Mouse (Mus musculus): ENCODE results near the gene Man1a. TPM values are rescaled to one million over a fixed set of nuclear protein-coding genes. Genes with fewer than 3 reads are reported as not detected.

The Man1a gene
- polyA plus RNA-seq, 1 experiment from 2014 or later: 6.0 TPM

DNA sequence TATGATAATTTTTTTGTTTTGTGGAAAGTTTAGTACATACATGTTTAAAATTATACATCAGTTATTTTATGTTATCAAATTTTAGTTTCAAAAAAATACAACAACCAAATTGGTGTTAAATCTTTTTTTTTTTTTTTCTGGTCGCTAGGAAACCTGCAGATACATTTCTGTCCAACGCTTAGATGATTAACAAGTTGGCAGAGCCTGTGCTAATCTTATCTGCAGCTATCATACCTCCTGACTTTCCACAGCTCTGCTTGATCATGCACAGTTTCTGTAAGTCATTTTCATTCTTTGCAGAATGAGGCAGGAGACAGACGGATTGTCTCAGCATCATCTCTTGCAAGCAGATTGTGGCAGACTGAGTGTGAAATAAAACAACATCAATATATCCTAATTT, 69.5 kb downstream of the Man1a start:
- WGBS: 85% methylated on average over 3 of the region's 3 CpGs
- Histone ChIP-seq H3K9me3 (no peaks in the 10 kb centered on the region), H3K27me3 (no peaks in the 10 kb centered on the region), H3K4me1 (no peaks in the 10 kb centered on the region), H3K27ac (no peak overlapping the region), H3K4me3 (no peak overlapping the region), H3K4me2 (replicated peaks) (no peak overlapping the region), H3K9ac (no peak overlapping the region), H3K36me3 (no peaks in the 10 kb centered on the region)
- no peak for ATAC-seq (ENCODE audit: low FRiP score, low read depth)

DNA sequence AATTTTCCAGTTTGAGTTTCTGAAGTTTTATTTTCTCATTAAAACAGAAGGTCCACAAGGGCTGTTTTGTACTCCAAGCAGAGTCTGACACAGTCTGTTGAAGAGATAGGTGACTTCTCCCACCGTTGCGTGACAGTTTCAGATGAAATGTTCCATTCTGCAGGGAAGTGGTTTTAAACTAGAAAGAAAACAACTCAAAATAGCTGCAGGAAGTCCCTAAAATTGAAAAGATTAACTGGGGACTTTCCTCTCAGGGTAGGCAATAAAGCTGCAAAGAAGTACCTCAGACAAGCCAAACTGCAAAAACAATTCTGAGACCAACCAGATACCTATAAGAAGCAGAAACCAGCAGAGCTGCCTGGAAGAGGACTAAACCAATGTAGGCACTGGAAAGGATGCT, 70.6 kb downstream of the Man1a start:
- no peak overlapping the region for H3K4me3 ChIP-seq
- WGBS: 86% methylated on average over 2 of the region's 2 CpGs
- no peaks in the 10 kb centered on the region for H3K27me3 ChIP-seq
- ATAC-seq (ENCODE audit: low FRiP score, low read depth): no peak
- no peaks in the 10 kb centered on the region for H3K4me1 ChIP-seq
- H3K27ac ChIP-seq: no peak overlapping the region
- no peak overlapping the region for H3K9ac ChIP-seq
- no peaks in the 10 kb centered on the region for H3K36me3 ChIP-seq
- H3K9me3 ChIP-seq: no peaks in the 10 kb centered on the region
- no peak overlapping the region for H3K4me2 ChIP-seq (replicated peaks)

DNA sequence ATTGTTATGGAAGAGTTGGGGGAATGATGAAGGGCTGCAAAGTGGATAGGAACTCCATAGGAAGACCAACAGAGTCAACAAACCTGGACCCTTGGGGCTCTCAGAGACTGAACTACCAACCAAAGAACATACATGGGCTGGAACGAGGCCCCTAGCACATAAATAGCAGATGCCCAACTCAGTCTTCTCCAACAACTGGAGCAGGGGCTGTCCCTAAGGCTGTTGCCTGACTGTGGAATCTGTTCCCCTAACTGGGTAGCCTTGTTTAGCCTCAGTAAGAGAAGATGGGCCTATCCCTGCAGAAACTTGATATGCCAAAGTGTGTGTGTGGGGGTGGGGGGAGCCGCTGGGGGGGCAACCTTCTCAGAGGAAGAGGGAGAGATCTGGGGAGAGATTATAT, 73.5 kb downstream of the Man1a start:
- Histone ChIP-seq H3K9me3 (no peaks in the 10 kb centered on the region), H3K9ac (no peak overlapping the region), H3K4me2 (replicated peaks) (no peak overlapping the region), H3K27ac (no peak overlapping the region), H3K4me1 (no peaks in the 10 kb centered on the region), H3K27me3 (no peaks in the 10 kb centered on the region), H3K4me3 (no peak overlapping the region), H3K36me3 (no peaks in the 10 kb centered on the region)
- 90% methylated on average over 2 of the region's 2 CpGs for WGBS
- no peak for ATAC-seq (ENCODE audit: low FRiP score, low read depth)

DNA sequence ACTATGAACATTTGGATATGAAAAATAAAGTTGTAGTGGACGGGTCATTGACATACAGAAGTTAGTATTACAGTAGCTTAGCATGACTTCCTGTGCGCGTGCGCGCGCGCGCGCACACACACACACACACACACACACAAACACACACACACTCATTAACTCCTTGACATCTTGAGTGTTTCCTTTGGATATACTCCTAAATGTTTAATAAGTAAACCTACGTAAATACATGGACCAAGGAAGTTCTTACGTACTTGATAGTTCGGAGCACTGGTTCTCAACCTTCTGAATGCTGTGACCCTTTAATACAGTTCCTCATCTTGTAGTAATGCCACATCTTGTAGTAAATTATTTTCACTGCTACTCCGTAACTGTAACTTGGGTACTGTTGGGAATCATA, 79.1 kb downstream of the Man1a start:
- 93% methylated on average over 13 of the region's 13 CpGs for WGBS
- H3K4me3 ChIP-seq: no peak overlapping the region

DNA sequence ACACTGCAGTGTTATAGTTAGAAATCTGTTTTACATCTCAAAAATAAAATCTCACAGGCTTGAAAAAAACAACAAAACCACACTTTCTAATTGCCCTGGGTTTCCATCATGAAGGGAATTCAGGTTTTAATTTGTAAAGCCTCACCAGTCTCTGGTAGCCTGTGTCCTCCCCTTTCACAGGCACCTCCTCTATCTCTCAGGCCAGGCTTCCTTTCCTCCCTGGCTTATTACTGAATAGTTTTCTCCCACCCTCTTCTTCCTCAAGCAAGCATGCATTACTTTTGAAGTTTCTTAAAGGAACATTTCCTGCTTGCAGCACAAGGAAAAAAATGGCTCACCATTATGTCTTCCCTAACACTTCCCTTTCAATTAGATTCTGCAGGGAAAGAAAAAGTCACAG, 80.2 kb downstream of the Man1a start:
- Histone ChIP-seq H3K4me1 (no peaks in the 10 kb centered on the region), H3K27me3 (no peaks in the 10 kb centered on the region), H3K4me3 (no peak overlapping the region), H3K9me3 (no peaks in the 10 kb centered on the region), H3K27ac (no peak overlapping the region), H3K36me3 (no peaks in the 10 kb centered on the region), H3K4me2 (replicated peaks) (no peak overlapping the region), H3K9ac (no peak overlapping the region)
- ATAC-seq (ENCODE audit: low FRiP score, low read depth): no peak

More for the DNA sequence above, 79.1 kb downstream of the Man1a start:
- Histone ChIP-seq H3K9me3 (no peaks in the 10 kb centered on the region), H3K36me3 (no peaks in the 10 kb centered on the region), H3K4me1 (no peaks in the 10 kb centered on the region), H3K4me2 (replicated peaks) (no peak overlapping the region), H3K27me3 (no peaks in the 10 kb centered on the region), H3K9ac (no peak overlapping the region), H3K27ac (no peak overlapping the region)
- ATAC-seq (ENCODE audit: low FRiP score, low read depth): no peak

DNA sequence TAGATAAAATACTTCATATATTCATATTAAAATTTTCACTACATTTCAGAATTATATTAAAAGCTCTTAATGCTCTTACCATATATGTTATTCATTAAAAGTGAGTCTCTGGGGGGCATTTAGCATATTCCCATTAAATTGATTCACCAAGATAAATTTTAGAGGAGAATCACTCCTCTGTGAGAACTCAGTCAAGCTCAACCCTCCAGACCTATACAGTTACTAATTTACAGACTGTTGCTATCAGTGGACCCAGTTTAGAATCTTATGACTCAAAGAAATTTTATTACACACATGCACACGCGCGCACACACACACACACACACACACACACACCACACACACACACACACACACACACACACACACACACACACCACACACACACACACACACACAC, 81.8 kb downstream of the Man1a start:
- Histone ChIP-seq H3K4me2 (replicated peaks) (no peak overlapping the region), H3K4me1 (no peaks in the 10 kb centered on the region), H3K27me3 (no peaks in the 10 kb centered on the region), H3K27ac (no peak overlapping the region), H3K9ac (no peak overlapping the region), H3K4me3 (no peak overlapping the region), H3K9me3 (no peaks in the 10 kb centered on the region), H3K36me3 (no peaks in the 10 kb centered on the region)
- 94% methylated on average over 3 of the region's 3 CpGs for WGBS
- ATAC-seq (ENCODE audit: low FRiP score, low read depth): no peak

DNA sequence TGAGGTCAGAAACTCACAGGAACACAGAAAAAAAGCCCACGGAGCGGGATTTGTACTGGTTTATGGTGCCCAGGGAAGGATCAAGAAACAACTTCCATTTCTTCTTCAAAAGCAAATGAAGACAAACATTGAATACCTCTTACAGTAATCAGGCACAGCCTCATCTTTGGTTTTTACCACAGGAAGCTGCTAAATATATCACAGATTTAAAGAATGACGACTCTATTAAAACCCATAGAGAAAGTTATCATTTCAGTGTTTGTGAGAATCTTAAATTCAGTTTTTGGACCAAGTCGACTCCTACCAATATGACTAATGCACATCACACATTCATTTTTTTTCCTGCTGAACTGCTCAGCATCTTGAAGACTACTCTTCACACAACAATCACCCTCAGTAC, 86.0 kb downstream of the Man1a start:
- Histone ChIP-seq H3K9me3 (no peaks in the 10 kb centered on the region), H3K4me3 (no peak overlapping the region), H3K4me2 (replicated peaks) (no peak overlapping the region), H3K36me3 (no peaks in the 10 kb centered on the region), H3K4me1 (no peaks in the 10 kb centered on the region), H3K27ac (no peak overlapping the region), H3K27me3 (no peaks in the 10 kb centered on the region), H3K9ac (no peak overlapping the region)
- WGBS: 60% methylated on average over 4 of the region's 4 CpGs
- ATAC-seq (ENCODE audit: low FRiP score, low read depth): no peak

DNA sequence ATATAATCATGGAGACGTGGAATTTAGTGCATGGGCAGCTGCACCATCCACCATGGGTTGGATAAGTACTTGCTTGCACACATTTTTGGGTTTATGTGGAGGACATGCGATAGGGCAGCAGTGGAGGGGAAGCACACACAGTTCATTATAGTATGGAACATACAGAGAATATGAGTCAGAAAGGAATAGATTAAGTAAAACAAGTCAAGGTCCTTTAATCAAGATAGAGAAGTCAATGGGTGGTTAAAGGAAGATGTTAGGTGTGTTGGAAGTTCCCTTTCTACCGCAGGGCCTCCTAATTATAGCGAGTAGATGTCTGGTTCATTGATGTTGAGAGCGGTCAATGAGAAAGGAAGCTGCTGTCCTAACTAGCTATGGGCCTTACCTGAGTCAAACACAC, 91.5 kb downstream of the Man1a start:
- WGBS: 90% methylated on average over 5 of the region's 5 CpGs
- no peak overlapping the region for H3K4me3 ChIP-seq
- H3K4me1 ChIP-seq: no peaks in the 10 kb centered on the region
- no peak overlapping the region for H3K27ac ChIP-seq
- H3K36me3 ChIP-seq: no peaks in the 10 kb centered on the region
- H3K9ac ChIP-seq: no peak overlapping the region
- no peak overlapping the region for H3K4me2 ChIP-seq (replicated peaks)
- no peaks in the 10 kb centered on the region for H3K27me3 ChIP-seq
- no peak for ATAC-seq (ENCODE audit: low FRiP score, low read depth)
- H3K9me3 ChIP-seq: no peaks in the 10 kb centered on the region

DNA sequence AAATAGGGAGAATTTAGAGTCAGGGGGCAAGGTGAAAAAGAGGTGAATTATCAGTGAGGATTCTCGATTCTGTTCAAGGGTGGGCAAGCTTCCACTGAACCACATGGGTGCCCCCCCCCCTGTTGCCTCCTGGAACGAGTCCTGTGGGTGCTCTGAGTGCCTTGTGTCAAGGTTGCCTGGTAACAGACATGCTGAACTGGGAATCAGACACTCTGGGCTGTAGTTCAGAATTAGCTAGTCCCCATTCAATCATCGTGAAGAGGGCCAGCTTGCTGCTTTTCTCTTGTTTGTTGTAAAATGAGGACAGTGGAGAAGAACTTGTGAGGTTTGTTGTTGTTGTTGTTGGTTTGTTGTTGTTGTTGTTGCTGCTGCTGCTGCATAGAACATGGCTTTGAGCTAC, 92.3 kb downstream of the Man1a start:
- Histone ChIP-seq H3K4me2 (replicated peaks) (no peak overlapping the region), H3K27me3 (no peaks in the 10 kb centered on the region), H3K9me3 (no peaks in the 10 kb centered on the region), H3K9ac (no peak overlapping the region), H3K36me3 (no peaks in the 10 kb centered on the region), H3K4me1 (no peaks in the 10 kb centered on the region), H3K27ac (no peak overlapping the region), H3K4me3 (no peak overlapping the region)
- 62% methylated on average over 3 of the region's 3 CpGs for WGBS
- no peak for ATAC-seq (ENCODE audit: low FRiP score, low read depth)

DNA sequence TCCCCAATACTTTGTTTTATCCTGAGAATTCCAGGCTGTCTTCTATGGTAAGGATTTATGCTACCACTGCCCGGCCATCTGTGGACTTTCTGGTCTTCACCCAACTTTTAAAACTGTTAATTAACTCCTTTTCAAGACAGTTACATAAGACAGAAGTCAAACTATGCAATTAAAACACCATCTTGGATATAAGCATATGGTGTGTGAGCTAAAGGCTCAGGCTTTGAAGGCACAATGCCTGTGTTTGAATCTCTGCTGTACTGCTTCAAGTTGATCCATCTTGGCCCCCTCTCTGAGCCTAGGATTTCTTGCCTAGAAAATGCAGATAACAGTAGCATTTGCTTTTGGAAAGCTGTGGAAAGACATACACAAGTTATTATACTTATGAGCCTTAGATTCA, 97.8 kb downstream of the Man1a start:
- no peak overlapping the region for H3K4me2 ChIP-seq (replicated peaks)
- no peak overlapping the region for H3K9ac ChIP-seq
- WGBS: 37% methylated on average over 1 of the region's 1 CpGs
- no peaks in the 10 kb centered on the region for H3K9me3 ChIP-seq
- ATAC-seq (ENCODE audit: low FRiP score, low read depth): no peak
- H3K36me3 ChIP-seq: no peaks in the 10 kb centered on the region
- H3K27ac ChIP-seq: no peak overlapping the region
- H3K27me3 ChIP-seq: no peaks in the 10 kb centered on the region
- H3K4me1 ChIP-seq: no peaks in the 10 kb centered on the region
- H3K4me3 ChIP-seq: no peak overlapping the region

DNA sequence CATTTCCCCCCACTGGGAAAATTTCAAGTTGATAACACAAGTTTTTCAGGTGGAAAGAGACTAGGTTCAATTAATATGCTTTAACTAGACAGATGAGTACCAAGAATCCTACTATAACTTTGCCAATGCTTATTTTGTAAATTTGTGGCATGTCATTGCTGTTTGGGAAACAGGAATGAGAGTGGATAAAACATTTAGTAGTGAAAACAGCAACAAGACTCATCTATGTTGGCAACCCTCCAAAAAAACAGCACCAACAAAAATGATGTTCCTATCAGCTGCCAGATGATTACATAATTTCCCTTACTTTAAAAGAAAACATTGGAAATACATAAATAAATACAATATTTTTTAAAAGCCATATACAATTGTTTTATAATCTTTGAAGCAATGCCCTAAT, 102.2 kb downstream of the Man1a start:
- no peaks in the 10 kb centered on the region for H3K4me1 ChIP-seq
- H3K4me2 ChIP-seq (replicated peaks): no peak overlapping the region
- no peak overlapping the region for H3K9ac ChIP-seq
- no peaks in the 10 kb centered on the region for H3K36me3 ChIP-seq
- no peak for ATAC-seq (ENCODE audit: low FRiP score, low read depth)
- H3K27me3 ChIP-seq: no peaks in the 10 kb centered on the region
- H3K4me3 ChIP-seq: no peak overlapping the region
- no peaks in the 10 kb centered on the region for H3K9me3 ChIP-seq
- H3K27ac ChIP-seq: no peak overlapping the region

DNA sequence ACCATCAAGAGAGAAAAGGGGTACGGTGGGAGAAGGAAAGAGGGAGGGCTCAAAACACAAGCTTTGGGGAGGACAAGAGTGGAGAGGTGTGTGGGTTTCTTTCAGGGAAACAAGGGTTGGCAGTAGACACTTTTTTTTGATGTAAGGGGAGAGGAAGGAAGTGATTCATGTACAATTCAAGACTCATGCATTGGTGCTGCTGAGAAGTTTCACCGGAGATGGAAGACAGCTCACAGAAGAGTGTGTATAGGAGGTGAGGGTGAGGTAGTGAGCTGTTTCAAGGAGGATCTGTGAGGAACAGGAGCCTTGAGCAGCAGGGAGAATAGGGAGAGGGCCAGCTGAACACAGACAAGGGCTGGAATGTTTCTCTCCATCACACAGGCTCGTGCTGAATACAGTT, 116.7 kb downstream of the Man1a start:
- H3K9ac ChIP-seq: no peak overlapping the region
- 63% methylated on average over 3 of the region's 3 CpGs for WGBS
- H3K27ac ChIP-seq: no peak overlapping the region
- no peak overlapping the region for H3K4me2 ChIP-seq (replicated peaks)
- no peak overlapping the region for H3K4me3 ChIP-seq
- no peaks in the 10 kb centered on the region for H3K27me3 ChIP-seq
- H3K9me3 ChIP-seq: no peaks in the 10 kb centered on the region
- ATAC-seq (ENCODE audit: low FRiP score, low read depth): no peak
- no peaks in the 10 kb centered on the region for H3K4me1 ChIP-seq
- H3K36me3 ChIP-seq: no peaks in the 10 kb centered on the region

DNA sequence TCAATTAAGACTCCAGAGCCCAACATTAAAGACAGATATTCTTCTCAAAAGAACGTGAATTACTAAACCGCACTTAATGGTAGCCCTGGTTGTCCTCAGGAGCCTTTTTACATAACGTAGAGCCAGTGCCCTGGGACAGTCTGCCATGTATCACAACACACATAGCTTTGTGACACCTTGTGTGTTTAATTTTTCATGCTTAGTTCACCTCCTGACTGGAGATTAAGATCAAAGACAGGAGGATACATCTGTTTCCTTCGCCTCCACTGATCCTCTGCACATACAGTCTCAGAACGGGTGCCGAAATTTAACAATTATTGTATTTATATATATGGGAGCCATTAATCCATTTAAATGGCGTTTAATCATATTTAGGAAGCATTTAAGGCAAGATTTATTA, 134.8 kb downstream of the Man1a start:
- no peaks in the 10 kb centered on the region for H3K4me1 ChIP-seq
- no peaks in the 10 kb centered on the region for H3K27me3 ChIP-seq
- H3K4me2 ChIP-seq (replicated peaks): no peak overlapping the region
- H3K9ac ChIP-seq: no peak overlapping the region
- no peak overlapping the region for H3K27ac ChIP-seq
- H3K36me3 ChIP-seq: no peaks in the 10 kb centered on the region
- WGBS: 58% methylated on average over 7 of the region's 7 CpGs
- no peak for ATAC-seq (ENCODE audit: low FRiP score, low read depth)
- H3K4me3 ChIP-seq: no peak overlapping the region
- H3K9me3 ChIP-seq: no peaks in the 10 kb centered on the region

DNA sequence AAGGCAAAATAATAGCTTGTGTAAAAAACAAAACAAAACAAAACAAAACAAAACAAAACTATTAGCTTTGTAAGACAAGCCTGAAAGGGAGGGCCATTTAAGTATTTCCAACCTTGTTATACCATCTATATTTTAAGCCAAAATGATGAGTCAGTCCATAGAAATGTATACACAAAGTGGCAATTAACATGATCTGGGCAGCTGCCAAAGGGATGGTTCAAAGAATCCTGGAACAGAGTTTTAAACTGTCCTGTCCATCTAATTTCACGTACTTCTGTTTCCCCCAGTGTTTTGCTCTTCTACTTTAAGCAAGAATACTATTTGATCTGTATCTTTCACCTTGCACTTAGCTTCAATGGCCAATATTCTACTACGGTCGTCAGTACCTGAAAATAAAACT, 138.2 kb downstream of the Man1a start:
- no peaks in the 10 kb centered on the region for H3K27me3 ChIP-seq

More for the DNA sequence above, 138.2 kb downstream of the Man1a start:
- Histone ChIP-seq H3K4me3 (no peak overlapping the region), H3K36me3 (no peaks in the 10 kb centered on the region), H3K4me2 (replicated peaks) (no peak overlapping the region), H3K9me3 (no peaks in the 10 kb centered on the region), H3K27ac (no peak overlapping the region), H3K9ac (no peak overlapping the region), H3K4me1 (no peaks in the 10 kb centered on the region)
- WGBS: 85% methylated on average over 3 of the region's 3 CpGs
- no peak for ATAC-seq (ENCODE audit: low FRiP score, low read depth)
